Mouse (Mus musculus) right cerebral cortex, postnatal 4 days (tissue): ENCODE results near the gene Fam163b.

Experiments used
- DNase-seq: peaks from one replicate; pipeline ENCODE4 v3.0.0-alpha.2; 2022

Fam163b gene

GRCm38 (mm10) chr2:27085801-27086200 lies 56.5 kb downstream of the Fam163b start:
- DNase-seq: peak; percentile 48

- no peak for DNase-seq
These were observed 57.3 kb downstream of the Fam163b start for GRCm38 (mm10) chr2:27084963-27085362.

DNA sequence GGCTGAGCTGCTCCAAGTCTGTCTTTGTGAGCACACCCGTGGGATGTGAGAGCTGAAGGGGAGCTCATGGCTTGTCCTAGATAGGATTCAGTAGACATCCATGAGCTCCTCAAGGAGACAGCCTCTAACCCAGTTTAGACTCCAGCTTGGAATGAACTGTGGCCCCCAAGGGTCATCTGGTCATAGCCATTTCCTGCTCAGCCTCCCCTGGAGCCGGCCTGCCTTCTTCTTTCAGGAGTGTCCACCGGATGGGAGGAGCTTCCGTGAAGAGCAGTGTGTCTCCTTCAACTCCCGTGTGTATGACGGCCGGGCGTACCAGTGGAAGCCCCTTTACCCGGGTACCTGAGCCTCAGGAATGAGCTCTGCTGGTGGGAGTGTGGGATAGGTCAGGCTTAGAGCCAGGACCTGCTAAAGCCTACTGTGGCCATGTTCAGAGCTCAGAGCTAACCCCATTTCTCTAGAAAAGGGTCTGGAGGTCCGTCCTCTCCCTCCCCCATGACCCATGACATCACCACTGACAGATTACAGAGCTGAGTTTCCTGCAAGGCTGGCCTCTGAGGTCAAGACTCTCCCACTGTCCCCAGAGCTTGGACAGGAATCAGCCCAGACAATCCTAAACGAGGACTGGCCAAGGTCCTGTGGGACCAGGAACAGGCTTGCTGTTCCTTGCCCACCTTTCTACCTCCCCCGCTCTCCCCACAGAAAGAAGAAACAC lies 58.4 kb downstream of the Fam163b start:
- no peak for DNase-seq

DNA sequence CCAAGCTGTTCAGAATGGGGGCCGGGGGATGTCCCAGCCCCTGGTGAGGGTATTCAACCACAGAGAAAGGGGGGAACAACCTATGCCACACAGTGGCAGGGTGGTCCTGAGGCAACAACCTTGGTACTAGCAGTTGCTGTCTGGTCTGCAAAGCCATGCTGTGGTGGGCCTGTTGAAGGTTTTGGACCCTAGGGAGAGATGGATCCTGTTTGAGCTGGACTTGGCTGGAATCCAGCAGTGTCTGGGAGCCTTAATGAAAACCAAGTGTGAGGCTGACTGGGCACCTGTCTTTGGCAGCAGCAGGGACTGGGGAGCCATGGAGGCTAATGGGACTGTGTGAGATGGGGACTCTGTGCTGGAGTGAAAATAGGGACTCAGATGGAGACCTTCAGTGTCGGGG lies 62.6 kb downstream of the Fam163b start:
- no peak for DNase-seq

DNA sequence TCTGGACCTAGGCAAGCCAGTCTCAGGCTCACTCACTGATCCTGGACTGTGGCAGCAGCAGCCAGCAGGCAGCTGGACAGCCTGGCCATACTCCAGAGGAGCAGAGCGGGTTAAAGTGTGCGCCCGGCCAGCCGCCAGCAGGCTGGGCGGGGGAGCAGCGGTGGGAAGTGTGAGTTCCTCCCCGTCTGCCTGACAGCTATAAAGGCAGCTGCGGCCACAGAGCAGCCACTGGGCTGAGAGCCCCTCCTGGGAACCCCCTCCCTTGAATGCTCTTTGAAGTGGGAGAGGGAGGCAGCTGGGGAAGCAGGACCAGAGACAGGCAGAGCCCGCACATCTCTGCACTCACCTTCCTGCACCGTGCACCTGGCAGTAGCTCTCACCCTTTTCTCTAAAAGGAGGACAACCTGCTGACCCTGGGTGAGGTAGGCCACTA lies 63.1 kb downstream of the Fam163b start, which contains the start of gene Adamtsl2:
Gene Adamtsl2 (plus strand): TSS at position 228 of the 433 bp plus-strand sequence.
- peak; percentile 68 for DNase-seq

GRCm38 (mm10) chr2:27078312-27078711 lies 64.0 kb downstream of the Fam163b start:
- DNase-seq: no peak

GRCm38 (mm10) chr2:27077655-27078244 lies 64.5 kb downstream of the Fam163b start:
- no peak for DNase-seq

DNA sequence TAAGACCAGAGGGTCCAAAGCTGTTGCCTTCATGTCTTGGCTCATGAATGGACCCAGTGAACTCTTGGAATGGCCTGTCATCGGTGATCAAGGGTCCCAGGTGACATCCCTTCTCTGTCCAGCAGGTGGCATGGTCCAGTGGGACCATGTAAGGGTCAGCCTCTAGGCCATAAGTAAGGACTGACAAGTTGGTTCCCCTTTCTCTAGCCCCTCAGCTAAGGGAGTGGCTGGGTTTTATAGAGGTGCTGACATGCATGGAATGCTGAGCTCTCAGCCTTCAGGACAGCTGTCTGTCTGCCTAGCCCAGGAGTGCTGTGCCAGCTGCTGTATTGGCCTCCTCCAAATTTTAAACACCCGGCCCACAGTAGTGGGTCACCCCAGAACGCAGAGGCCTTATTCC lies 66.8 kb downstream of the Fam163b start:
- DNase-seq: no peak

- no peak for DNase-seq
These were observed 67.5 kb downstream of the Fam163b start for GRCm38 (mm10) chr2:27074804-27075203.

GRCm38 (mm10) chr2:27073407-27073806 lies 68.9 kb downstream of the Fam163b start:
- no peak for DNase-seq

- DNase-seq: no peak
These were observed 70.3 kb downstream of the Fam163b start, which contains the start of gene Mymk for GRCm38 (mm10) chr2:27071978-27072377. Gene Mymk (minus strand): TSS chr2:27072179.

DNA sequence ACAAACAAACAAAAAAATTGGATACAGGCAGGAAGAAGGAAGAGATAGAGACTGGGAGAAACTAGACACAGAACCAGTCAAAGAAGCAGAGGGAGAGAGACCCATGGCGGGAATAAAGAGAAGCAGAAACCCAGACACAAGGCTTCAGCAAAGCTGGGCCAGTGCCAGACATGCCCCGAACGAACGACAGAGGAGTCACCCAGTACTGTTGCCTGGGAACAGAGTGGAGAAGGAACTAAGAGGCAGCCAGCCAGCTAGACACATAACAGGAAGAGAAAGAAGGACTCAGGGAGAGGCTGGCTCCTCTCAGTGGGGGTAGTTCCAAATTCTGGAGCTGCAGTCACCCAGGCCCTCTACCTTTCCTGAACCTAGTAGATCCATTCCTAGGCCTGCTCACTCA lies 71.2 kb downstream of the Fam163b start:
- peak; percentile 94 for DNase-seq

GRCm38 (mm10) chr2:27070247-27070813 lies 72.0 kb downstream of the Fam163b start:
- no peak for DNase-seq

GRCm38 (mm10) chr2:27069646-27070045 lies 72.6 kb downstream of the Fam163b start:
- no peak for DNase-seq

DNA sequence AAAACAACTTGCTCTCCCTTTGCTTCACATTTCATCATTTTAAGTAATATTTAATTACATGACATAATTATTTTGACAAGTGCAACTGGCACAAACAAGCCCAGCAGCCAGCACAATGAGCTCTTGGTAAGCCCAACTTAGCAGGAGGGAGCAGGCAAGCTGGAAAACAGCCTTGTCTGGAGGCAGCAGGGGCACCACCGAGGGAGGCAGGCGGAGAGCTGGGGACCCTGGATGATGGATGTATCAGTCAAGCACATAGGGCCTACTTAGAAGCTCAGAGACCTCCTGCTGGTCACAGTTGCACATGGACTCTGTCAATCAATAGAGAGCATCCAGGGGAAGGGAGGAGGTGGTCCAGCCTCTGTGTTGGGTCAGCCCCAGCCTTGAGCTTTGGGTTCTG lies 74.3 kb downstream of the Fam163b start:
- DNase-seq: no peak

DNA sequence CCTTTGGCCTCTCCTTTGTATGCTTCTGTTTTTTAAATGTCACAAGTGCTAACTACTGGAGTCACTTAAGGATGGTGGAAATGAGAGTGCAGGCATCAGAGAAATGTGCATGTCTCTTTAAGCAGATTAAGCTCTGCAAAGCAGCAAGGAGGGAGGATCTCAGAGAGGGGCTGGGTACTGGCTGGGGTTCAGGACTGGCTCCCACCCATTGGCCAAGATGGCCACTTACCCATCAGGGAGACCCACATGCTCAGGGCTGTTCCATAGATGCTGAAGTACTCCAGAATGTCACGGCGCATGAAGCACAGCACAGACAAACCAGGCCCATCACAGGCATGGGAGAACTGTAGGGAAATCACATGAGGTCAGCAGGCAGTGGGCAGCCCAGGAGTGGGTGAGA lies 75.2 kb downstream of the Fam163b start:
- DNase-seq: no peak
